Mouse (Mus musculus) spleen, postnatal 36 days (tissue): Measurements from ENCODE around the gene Gpa33.

Source experiments
- DNase-seq, 2 experiments: peaks; one replicate each; pipeline ENCODE4 v3.0.0; 2022; ENCODE audit warnings: low spot score in 2 of 2, mixed read lengths in 1 of 2

The Gpa33 gene

DNA sequence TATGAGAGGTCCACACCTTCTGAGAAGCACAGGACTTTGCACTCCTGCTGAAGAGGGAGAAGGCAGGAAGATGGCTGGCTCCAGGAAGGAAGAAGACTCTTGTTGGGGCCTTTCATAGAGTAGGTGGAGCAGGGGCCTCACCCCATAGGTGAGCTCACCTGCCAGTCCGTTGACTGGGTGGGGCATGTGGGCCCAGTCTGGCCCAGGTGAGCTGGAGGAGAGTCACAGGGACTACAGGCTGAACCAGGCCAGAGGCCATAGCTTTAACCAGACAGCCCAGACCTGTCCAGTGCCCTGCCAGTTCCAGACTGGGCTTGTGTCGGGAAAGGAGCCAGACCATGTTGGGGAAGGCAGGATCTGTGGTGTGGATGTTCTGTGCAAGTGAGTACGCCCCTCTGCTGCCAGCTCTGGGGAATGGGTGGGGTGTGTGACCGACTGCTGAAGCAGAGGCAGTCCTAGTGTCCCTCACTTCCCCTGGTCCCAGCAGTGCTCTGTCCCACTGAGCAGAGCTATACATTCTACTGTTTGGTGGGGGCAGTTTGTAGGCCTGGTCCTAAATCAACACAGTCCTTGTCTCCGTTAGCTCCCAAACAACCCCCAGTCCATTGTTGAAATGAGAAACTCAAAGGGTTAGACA is at the start of gene Gpa33:
TSS of gene Gpa33 (plus strand) at position 15 of the 637 bp plus-strand sequence.
- DNase-seq = no peak

DNA sequence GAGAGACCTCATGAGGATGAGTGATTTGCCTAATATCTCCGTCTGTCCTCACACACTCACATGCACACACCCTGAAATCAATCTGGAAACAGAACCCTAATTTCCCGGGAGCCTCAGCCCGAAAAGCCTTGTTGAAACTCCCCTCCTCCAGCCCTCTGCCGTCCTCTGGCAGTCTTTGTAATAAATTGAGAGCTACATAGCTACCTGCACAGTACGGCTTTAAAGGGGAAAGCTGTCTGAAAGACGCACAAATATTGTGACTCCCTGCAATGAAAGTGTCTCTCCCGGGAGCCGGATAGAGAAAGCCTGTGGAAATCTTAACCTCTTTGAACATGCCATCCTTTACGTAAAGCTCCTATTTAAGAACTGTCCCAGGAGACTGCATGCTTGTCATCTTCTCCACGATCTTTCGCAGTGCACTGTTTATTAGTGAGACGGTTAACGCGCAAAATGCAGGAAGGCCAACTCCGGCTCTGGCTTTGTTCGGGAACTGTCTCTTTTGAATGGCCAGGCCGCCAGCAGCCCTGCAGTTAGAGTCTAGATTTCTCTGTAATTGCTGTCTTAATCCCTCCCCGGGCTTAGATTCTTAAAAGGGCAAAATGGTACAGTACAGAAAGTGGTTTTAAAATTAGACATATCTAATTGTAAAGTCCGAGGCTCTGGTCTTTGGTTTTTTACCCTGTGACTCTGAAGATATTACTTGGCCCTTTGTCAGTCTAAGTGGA is 41.4 kb upstream of the Gpa33 start:
- no peak for DNase-seq

DNA sequence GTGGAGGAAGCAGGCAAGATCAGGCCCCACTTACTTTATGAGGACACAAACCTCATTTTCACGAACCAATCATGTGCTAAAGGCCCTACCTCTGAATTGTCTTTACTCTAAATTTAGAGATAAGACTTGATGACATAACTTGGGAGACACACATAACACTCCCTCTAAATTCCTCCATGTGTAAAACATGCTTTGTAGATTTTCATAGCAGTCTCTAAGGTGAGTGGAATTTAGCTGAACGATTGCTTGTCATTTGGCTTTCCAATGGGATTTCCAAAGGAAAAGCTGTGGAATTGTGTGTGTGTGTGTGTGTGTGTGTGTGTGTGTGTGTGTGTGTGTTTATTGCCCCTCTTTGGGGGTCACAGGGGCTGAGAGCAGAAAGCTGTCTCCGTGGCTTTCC is 40.7 kb upstream of the Gpa33 start:
- no peak for DNase-seq

DNA sequence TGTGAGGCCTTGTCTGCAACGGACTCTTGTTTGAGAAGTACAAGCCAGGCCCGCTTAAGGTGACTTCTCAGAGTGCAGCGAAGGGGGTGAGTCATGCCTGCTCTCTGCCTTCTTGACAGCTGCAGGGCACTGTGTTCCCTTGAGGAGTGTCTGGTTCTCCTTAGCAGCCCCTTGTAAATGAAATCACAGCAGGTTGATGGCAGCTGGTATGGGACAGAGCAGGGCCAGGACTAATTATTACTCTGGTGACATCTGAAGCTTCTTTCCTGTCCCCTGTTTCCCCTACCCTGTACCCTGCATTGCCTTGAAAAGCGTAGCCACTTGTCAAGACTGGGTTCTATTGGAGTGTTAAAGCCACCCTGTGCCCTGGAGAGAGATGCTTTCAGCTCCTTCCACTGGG is 40.3 kb upstream of the Gpa33 start:
- no peak for DNase-seq

DNA sequence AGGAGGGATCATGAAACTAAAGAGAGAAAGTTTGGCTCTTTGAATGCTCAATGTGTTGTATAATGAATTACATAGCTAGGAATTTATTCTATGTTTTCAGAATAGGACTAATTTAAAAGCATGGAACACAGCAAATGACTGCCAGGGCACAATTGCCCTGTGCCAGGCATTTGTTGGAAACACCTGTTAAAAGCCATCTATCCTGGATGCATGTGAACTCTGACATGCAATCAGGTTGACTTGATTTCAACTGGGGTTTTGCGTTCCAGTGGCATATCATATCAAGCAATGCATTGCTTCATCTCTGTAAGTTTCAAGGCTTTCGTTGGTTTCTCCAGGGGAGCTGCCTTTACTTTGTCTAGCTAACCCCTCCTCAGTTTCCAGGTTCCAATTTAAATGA is 39.7 kb upstream of the Gpa33 start:
- no peak for DNase-seq

DNA sequence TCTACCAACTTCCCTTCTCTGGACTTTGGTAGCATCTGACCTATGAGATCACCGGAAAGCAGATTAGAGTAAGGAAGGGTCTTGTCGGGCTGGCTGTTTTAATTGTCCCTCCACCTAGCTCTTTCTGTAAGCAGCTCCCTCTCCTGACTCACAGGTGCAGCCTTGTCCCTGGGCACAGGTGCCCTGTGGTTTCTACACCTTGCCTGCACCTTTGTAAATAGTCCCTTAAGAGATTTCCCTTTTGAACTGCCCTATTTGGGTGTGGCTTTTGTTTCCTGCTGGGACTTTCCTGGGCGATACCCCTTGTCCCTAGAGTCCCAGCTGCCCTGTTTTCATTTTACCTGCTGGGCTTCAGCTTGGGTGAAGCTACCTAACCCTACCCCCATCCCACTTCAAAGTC is 35.6 kb upstream of the Gpa33 start:
- no peak for DNase-seq

DNA sequence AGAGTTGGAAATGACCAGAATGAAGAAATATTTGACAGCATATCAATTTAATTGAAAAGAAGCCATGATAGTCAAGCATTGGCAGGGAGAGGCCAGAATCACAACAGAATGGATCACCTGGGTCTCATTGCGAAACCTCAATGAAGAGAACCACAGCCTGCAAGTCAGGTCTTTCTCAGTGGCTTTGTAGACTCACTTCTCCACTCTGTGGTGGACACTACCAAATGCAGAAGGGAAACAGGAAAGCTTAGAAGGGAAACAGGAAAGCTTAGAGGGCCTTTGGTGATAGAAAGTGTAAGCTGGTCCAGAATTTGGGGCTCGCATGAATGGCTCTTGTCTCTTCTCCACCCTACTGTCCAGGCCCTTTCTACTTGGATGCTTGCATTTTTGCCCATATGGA is 31.9 kb upstream of the Gpa33 start:
- no peak for DNase-seq

DNA sequence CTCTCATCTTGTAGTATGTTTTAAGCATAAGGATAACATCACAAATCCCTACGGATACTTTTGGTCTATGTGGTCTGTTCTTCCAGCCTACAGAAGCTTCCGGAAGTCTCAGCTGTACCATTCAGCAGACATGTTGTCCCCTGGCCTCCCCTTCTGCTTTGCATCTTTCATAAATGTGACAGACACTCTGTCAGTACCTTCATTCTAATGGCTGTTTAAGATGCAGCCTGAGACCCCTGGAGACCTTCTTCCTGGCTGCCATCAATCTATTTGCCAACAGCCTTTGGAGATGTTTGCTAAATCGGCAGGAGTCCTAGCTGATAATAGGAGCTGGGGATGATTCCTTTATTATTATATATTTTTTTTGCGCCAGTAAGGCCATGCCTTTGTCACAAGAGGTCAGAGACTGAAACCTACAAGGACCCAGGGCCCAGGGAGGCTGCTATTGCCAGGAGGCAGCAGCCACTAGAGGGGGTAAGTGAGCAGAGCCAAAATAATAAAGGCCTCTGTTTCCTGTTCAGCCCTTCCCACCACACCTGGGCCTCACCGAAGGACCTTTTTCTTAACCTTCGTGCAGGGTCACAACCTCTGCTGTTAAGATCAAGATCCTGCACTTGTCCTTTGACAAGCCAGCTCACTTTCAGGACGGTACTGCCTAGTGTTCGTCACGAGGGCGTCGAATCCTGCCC is 27.0 kb upstream of the Gpa33 start:
- DNase-seq = peak in 1 of 2 experiments; percentile 13

DNA sequence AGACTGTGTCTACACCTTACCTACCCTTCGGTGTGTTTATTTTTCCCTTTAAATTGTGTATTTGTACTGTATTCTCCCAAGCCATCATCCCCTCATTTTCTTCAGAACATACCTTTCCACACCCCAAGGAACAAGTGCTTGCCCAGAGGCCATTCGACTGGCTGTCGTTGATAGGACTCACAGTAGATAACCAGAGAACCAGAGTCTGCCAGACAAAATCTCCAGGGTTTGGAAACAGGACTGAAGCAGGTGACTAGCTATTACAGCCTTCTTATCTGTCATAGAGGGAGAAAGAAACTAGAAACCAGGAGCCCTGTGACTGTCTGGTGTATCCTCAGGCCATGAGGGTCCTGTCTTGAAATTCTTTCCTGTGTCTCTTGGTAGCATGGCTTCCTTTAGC is 25.2 kb upstream of the Gpa33 start:
- DNase-seq = no peak

DNA sequence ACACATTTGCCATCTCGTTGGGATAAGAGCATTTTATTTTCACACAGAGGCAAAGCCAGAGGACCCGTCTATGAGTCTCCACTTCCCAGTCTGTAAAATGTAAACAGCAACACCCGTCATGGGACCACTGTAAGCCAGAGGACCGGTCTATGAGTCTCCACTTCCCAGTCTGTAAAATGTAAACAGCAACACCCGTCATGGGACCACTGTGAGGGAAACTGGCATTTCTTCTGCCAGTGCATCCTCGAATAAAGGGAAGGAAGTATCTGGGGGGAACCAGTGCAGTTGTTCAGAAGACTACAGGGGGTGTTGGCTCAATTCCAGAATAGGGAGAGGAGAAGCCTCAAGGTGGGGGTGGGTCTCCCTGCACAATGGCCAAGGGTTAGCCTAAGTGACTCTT is 24.6 kb upstream of the Gpa33 start:
- no peak for DNase-seq

DNA sequence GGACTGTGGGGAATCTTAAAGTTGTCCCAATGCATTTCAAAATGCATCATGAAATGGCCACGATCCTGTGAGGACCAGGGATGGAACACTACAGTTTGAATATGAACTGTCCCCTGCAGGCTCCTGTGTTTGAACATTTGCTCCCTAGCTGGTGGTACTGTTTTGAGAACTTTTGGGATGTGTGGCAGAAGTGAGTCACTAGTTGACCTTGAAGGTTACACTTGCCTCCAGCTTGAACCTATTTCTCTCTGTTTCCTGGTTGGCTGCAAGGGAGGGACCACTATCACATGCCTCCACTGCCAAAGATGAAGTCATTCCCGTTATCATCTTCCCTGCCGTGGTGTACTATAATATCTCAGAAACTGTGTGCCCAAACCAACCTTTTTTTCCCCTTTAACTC is 15.1 kb upstream of the Gpa33 start:
- DNase-seq = no peak

DNA sequence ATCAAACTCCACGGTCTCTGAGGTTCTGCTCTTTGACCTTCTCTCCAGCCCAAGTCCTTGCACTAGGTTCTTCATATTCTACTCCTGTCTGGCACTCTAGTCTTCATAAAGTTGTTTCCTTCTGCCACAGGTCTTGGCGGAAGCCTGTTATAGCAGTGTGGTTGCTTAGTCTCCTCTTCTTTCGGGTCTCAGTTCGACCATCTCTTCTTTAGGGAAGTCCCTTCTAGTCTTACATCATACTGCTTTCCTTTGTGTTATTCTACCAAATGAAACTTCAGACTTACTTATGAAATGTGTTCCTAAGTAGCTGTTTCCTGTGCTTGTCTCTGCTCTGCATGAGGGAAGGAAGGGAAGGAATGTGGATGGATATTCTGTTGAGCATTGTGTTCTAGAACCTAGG is 14.3 kb upstream of the Gpa33 start:
- DNase-seq = no peak

DNA sequence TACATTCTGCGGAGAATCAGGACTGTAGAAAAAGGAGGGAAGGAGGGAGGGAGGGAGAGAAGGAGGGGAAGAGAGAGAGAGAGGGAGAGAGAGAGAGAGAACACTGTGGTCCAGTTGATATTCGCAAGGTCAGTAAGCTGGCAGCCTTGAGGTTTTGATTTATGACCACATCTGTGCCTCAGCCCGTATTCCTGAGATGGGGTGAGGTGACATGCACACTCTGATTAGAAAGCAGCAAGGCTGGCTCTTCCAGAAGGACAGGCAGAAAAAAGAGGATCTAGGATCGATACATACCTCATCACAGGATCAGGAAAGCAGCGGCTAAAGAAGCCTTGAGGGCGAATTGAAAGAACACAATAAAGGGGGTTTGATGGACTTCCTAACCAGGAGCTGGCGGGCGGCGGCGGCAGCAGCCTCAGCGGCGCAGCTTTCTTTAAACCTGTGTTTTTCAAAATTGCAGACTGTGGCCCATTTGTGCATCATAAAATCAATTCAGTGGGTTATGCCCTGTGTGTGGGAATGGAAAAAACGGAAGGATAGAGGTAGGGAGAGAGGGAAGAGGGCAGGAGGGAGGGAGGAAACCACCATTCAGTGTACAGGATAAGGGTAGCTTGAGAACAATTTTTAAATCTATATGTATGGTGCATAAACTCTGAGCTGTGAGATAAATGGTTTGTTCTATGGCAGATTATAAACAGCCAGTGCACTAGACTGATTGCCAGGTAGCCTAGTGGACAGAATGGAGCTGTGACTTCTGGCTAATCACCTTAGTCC is 12.0 kb upstream of the Gpa33 start:
- DNase-seq = no peak

DNA sequence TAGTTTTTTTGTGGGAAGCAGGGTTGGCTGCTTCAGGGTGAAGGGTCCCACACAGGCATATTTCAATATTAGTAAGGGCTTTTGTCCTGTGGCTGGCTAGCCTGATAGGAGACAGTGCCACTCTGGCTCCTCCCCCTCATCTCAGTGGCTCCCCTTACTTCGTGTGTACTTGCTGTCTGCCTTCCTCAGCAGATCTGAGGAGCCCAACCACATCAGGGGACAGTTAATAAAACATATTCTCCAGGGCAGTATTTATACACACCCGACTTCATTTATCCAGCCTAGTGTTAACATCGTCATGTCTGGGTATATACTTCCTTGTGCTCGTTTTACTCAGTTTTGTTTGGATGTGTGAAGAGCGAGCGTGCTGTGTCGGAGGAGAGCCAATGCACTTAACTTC is 7.9 kb upstream of the Gpa33 start:
- no peak for DNase-seq

DNA sequence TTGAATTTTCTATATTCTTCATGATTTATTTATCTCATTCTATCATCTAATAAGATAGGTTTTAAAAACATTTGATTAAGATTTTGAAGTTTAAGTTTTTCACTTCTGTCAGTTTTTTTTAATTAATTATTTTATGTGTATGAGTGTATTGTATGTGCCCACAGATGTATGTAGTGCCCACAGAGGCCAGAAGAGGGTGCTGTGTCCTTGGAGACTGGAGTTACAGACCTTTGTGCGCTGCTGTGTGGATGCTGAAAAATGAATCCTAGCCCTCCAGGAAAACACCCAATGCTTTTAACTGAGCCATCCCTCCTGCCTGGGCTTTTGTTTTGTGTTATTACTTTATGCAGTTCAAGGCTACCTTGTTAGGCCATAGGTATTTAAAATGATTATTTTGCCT is 7.0 kb upstream of the Gpa33 start:
- DNase-seq = no peak

DNA sequence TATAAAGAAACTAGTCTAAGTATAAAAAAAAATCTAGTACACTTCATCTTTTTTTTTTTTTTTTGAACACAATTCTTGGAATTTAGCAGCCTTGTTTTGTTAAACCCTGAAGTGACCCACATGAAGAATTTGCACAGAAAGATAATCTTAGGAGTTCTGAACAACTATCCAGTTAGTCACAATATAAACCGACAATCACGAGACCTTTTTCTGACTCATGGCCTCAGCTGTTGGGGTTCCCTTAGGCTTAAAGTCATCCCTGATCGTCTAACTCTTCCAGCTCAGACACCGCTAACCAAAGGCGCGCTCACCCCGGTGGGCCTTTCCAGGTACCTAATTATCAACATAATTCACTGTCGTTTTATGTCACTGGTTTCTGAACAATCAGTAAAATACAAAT is 6.3 kb upstream of the Gpa33 start:
- DNase-seq = no peak

DNA sequence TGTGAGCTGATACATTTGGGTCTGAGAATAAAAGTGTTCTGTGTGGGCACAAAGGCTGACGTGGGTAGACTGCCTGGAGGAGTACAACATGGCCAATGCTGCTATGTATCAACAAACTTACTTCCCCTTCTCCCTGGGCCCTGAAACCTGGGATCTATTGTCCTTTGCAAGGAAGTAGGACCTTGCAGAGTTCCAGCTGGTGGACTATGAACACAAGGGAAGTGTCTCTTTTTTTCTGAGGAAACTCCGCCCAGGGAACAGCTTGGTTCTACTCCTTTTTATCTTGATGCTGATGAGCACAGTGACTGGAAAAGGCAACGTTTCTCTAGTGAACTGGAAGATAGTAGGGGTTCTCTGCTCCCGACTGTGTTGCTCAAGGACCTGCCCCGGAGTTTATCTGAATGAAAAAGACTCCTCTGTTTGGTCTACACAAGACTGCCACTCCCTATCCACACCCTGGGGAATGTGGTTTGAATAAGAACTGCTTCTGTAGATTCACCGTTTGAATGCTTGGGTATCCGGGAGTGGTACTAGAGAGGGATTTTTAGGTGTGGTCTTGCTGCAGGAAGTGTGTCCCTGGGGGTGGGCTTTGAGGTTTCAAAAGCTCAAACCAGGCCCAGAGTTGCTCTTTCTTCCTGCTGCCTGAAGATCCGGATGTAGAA is 5.0 kb upstream of the Gpa33 start:
- no peak for DNase-seq

DNA sequence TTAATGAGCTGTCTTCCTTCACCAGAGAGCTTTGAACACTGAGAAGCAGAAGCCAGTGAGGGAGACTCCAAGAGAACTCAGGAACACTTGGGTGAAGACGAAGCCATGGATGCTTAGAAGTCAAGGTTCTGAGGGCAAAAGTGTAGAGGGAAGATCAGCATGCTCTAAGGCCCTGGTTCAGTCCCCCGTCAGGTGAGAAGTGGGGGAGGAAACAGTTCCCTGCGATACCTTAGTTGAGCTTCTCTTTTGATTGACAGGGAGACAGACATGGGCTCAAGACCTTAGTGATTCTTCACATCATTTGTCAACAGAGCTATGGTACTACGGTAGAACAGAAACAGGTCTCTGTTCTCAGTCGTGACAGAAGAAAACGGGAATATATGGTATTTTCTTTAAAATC is 3.7 kb upstream of the Gpa33 start:
- DNase-seq = no peak

DNA sequence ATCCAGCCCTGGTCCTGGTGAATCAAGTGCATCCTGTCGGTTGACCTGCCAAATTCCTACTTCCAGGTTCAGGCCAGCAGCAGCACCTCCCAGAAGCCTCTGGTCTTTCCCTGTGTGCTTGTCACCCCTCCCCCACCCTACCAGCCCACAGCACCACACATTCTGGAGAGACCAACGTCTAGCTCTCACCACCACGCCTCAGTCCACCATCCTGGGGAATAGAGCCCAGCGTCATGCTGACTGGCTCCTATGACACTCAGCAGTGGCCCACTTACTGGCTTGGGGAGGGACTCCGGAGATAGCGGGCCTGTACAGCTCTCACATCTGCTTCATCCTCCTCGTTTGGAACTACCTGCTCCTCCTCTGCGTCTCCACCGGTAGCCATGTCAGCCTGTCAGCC is 3.2 kb upstream of the Gpa33 start:
- no peak for DNase-seq

DNA sequence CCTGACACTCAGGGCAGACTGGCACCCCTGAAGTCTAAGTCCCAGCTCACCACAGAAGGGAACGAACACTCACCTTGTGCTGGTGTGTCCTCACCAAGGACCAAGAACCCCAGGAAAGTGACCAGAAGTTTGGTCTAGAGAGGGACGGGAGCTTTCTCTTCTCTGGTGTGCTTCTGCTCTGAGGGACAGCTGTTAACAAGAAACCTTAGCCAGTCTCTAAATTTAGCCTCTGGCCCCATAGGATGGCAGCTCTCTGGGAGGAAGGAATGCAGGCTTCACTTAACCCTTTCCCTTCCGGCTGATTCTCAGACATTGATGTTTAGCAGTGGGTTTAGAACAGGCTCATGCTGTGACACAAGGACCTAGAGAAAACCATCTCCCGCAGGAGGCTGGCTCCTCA is 2.3 kb upstream of the Gpa33 start, which contains the start of gene Dusp27:
TSS of gene Dusp27 (minus strand) at position 204 of the 400 bp plus-strand sequence.
- no peak for DNase-seq

DNA sequence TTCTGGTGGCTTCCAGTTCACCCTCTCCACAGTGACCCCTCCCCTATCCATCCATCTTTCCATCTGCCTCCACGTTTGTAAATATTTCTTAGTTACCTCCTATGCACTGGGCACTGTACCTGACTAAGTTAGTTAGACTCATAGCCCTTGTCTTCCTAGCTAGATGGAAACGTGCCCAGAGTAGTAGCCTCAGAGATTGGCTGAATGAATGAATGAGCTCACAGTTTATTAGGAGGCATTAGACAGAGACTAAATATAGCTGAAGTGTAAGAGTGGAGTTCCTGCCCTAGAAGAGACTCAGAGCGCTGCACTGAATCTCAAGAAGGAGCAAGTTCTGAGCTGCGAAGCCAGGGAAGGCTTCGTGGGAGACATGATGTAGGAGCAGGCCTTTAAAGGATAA is 1.5 kb upstream of the Gpa33 start:
- DNase-seq = no peak

DNA sequence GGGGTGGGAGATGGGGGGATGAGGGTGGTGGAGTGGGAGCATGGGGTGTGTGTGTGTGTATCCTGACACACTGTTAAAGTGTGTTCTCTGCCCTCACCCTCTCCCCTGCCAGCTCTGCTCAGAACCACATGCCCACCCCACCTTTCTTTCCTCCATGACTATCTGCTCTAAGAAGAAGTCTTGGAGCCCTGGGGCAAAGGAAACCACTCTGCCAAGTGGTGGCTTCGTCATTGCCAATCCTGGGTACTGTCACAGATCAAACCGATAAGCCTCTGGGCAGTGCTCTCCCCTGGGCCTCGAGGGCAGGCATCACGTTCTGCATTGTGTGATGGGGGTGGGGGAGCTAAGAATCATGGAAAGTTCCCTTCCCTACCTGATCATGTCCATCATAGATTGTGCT is 2.3 kb downstream of the Gpa33 start:
- no peak for DNase-seq
